Mouse (Mus musculus) embryonic facial prominence, embryonic 12.5 days (tissue): ENCODE measurements at regions not wholly inside any gene's neighbourhood (a gene's known extent, or its start where the extent isn't known, plus 50 kb on each side); places are given as distances from the start of the nearest gene placed in this dataset.
A peak's percentile ranks its signal among the peaks of the same experiment; 100 is the strongest.
"Not testable (repeated sequence)": the region's sequence is repeated elsewhere in the genome, so short reads cannot be mapped to it uniquely, and the experiment has no call there.

ENCODE experiments used
- ATAC-seq: fragments of 200-750 bp; cut with Nextera tagmentation; 2 replicates; pipeline ENCODE4 v1.8.0; 2017; ENCODE audit not compliant: insufficient number of reproducible peaks, insufficient read depth, low FRiP score, low TSS enrichment
- H3K27ac ChIP-seq: fragments of 300-500 bp; sonication (generic); 2 replicates; pipeline ENCODE4 v1.5.1; 2016; ENCODE audit warnings: mild to moderate bottlenecking
- H3K27me3 ChIP-seq: fragments of 300-500 bp; sonication (generic); 2 replicates; pipeline ENCODE4 v1.6.1; 2016; ENCODE audit warnings: mild to moderate bottlenecking, moderate library complexity
- H3K36me3 ChIP-seq: fragments of 300-500 bp; sonication (generic); 2 replicates; pipeline ENCODE4 v1.6.1; 2016; ENCODE audit warnings: mild to moderate bottlenecking
- H3K4me1 ChIP-seq: fragments of 300-500 bp; sonication (generic); 2 replicates; pipeline ENCODE4 v1.6.1; 2016
- H3K4me2 ChIP-seq: fragments of 300-500 bp; sonication (generic); replicated peaks from 2 replicates; pipeline ENCODE4 v1.6.1; 2016; ENCODE audit warnings: mild to moderate bottlenecking, moderate library complexity
- H3K4me3 ChIP-seq: fragments of 300-500 bp; sonication (generic); 2 replicates; pipeline ENCODE4 v1.5.1; 2016; ENCODE audit warnings: mild to moderate bottlenecking
- H3K9ac ChIP-seq: fragments of 300-500 bp; sonication (generic); 2 replicates; pipeline ENCODE4 v1.6.1; 2016; ENCODE audit warnings: mild to moderate bottlenecking, moderate library complexity
- H3K9me3 ChIP-seq: fragments of 300-500 bp; sonication (generic); 2 replicates; pipeline ENCODE4 v1.6.1; 2016; ENCODE audit warnings: mild to moderate bottlenecking, moderate library complexity
- WGBS: fragments of 180-500 bp; shearing (Covaris S2); methylation state at CpG from one replicate; pipeline ENCODE4 v1.1.7; 2016; 5-methylcytosine and 5-hydroxymethylcytosine counted together

DNA sequence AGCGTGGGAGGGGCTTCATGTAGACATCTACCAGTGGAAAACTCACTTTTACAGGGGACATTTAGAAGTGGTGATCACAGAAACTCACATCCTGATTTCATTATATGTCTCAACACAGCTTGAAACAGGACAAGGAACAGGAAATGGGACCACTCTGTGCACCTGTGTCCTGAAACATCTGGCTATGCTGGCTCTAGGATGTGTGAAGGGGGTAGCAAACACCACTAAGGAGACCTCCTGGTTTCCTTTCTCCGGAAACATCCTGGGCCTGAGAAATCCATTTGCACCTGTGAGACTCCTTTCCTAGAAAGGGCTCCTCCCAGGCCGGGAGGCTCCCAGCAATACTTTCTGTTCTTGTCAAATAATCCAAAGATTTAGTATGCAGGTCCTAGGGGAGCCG, 167.1 kb downstream of the Opa1 start:
- Histone ChIP-seq H3K4me1 (peaks cover 11% of the 10 kb centered on the region), H3K36me3 (no peaks in the 10 kb centered on the region), H3K9ac (no peak overlapping the region), H3K27me3 (no peaks in the 10 kb centered on the region), H3K4me2 (no peak overlapping the region), H3K27ac (no peak overlapping the region), H3K4me3 (no peak overlapping the region), H3K9me3 (0 out of 2 replicates have a peak, but pooled peaks cover 5% of the 10 kb centered on the region)
- ATAC-seq, result no peak
- WGBS, result 86% methylated on average over 4 of the region's 4 CpGs

DNA sequence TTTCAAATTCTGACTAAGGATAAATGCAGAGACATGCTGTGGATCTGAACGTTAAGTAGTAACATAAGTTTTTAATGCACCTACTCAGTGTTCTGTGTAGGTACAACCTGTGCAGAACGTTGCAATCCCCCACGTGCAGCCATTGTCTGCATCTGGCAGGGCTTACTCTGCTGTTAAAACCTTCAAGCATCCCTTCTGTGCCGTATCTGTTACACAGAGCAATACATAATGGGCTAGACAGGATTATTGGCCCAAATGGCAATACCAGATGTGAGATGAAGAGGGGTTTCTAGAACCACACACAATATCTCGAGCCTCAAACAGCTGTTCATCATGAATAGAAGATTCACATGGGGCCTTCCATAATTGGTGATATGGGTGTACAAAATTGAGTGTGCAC, 170.0 kb downstream of the Opa1 start:
- H3K27me3 ChIP-seq, result no peaks in the 10 kb centered on the region
- ATAC-seq, result no peak
- H3K36me3 ChIP-seq, result no peaks in the 10 kb centered on the region
- no peak overlapping the region for H3K4me3 ChIP-seq
- H3K4me2 ChIP-seq, result no peak overlapping the region
- WGBS, result 65% methylated on average over 5 of the region's 5 CpGs
- 0 out of 2 replicates have a peak, but pooled peaks cover 5% of the 10 kb centered on the region for H3K9me3 ChIP-seq
- H3K27ac ChIP-seq, result no peak overlapping the region
- H3K9ac ChIP-seq, result no peak overlapping the region
- no peaks in the 10 kb centered on the region for H3K4me1 ChIP-seq

DNA sequence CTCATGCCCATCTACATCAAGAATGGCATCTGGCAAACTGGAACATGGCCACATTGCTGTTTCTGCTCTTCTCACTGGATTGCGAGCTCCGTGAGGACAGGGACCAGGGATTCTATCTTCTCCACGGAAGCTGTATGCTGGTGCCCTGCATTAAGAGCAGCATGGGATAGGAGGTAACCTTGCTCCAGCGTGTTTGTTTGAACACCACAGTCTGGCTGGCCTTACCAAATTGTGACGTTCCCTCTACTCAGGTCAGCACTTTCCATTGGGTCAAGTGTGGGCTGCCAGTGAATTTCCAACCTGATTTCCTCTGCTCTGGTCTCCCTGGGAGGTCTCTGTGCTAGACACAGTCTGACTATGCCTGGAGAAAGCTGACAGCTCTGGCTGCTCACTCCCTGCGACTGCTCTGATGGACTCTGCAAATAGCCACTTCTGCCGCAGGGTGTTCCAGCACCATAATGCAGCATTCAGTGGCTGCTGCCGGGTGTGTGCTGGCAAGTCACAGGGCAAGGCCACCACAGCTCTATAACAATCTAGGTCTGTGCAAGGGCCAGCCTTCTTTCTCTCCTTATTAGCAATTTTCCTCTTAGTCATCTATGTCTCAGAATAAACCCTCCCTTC, 175.6 kb downstream of the Opa1 start:
- Histone ChIP-seq H3K9ac (no peak overlapping the region), H3K27me3 (no peaks in the 10 kb centered on the region), H3K36me3 (no peaks in the 10 kb centered on the region), H3K4me3 (no peak overlapping the region), H3K4me1 (peaks cover 33% of the 10 kb centered on the region), H3K4me2 (no peak overlapping the region), H3K27ac (no peak overlapping the region), H3K9me3 (no peaks in the 10 kb centered on the region)
- ATAC-seq, result 0 out of 2 replicates have a peak, but pooled peaks have one; percentile 47
- 46% methylated on average over 8 of the region's 8 CpGs for WGBS

DNA sequence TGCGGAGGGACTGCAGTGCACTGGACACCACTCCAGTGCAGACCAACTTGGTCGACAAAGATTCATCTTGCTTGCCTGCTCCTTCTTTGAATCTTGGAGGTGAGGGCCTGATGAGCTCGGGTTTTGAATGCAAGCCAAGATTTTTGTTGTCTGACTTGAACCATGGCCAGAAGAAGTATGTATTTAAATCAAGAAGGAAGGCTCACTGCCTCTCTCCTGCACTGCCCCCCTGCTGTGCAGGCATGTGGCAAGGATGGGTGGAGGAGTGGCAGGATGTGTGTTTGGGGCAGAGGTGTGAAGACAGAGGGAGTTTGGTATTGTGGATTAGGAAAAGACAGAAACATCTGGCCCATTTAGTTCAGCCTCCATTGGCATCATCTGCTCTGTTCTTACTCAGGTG, 179.1 kb downstream of the Opa1 start:
- Histone ChIP-seq H3K4me2 (no peak overlapping the region), H3K36me3 (no peaks in the 10 kb centered on the region), H3K9me3 (no peaks in the 10 kb centered on the region), H3K27me3 (no peaks in the 10 kb centered on the region), H3K27ac (no peak overlapping the region), H3K9ac (no peak overlapping the region), H3K4me3 (no peak overlapping the region), H3K4me1 (peaks cover 58% of the 10 kb centered on the region)
- WGBS, result 77% methylated on average over 3 of the region's 3 CpGs
- ATAC-seq, result no peak

DNA sequence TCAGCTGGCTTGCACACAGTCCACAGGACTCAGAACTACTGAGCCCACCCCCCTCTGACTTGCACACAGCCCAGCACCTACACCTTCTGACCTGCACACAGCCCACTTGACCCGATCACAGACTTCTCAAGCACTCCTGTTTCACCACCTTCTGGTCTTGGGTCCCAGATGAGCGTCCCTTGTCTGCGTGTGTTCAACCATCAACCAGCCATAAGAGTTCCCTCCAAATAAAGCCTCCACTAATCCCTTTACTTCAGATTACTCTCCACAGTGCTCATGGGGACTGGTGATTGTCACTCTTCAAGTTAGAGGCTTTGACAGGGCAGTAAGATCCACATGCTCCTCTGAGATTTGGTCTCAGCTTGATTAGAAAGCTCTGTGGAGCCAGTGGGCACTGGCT, 180.3 kb downstream of the Opa1 start:
- Histone ChIP-seq H3K4me1 (peaks cover 55% of the 10 kb centered on the region), H3K27ac (no peak overlapping the region), H3K9me3 (no peaks in the 10 kb centered on the region), H3K4me3 (no peak overlapping the region), H3K27me3 (no peaks in the 10 kb centered on the region), H3K4me2 (no peak overlapping the region), H3K9ac (no peak overlapping the region), H3K36me3 (no peaks in the 10 kb centered on the region)
- WGBS, result 71% methylated on average over 3 of the region's 3 CpGs
- ATAC-seq, result no peak

DNA sequence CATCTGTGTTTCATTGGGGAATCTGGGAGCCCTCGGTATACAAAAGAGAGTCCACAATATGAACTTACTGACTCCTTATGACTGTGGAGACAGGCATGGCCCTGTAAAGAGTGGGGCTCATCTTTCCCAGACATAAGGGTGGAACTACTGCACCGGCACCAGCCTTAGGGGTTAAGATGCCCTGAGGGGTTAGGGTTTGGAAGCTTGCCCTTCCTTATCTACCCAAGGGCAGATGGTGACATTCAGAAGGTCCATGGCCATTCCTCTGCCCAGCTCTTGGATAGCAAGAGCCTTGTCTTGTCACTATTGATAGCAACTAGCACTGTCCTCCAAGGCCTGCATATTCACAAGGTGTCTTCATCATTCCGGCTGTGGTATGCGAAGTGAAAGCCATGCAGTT, 181.5 kb downstream of the Opa1 start:
- 75% methylated on average over 4 of the region's 4 CpGs for WGBS
- no peak overlapping the region for H3K9ac ChIP-seq
- H3K4me2 ChIP-seq, result no peak overlapping the region
- no peak overlapping the region for H3K27ac ChIP-seq
- H3K36me3 ChIP-seq, result no peaks in the 10 kb centered on the region
- no peak overlapping the region for H3K4me3 ChIP-seq
- no peaks in the 10 kb centered on the region for H3K27me3 ChIP-seq
- no peaks in the 10 kb centered on the region for H3K9me3 ChIP-seq
- no peak for ATAC-seq
- peaks cover 45% of the 10 kb centered on the region for H3K4me1 ChIP-seq

DNA sequence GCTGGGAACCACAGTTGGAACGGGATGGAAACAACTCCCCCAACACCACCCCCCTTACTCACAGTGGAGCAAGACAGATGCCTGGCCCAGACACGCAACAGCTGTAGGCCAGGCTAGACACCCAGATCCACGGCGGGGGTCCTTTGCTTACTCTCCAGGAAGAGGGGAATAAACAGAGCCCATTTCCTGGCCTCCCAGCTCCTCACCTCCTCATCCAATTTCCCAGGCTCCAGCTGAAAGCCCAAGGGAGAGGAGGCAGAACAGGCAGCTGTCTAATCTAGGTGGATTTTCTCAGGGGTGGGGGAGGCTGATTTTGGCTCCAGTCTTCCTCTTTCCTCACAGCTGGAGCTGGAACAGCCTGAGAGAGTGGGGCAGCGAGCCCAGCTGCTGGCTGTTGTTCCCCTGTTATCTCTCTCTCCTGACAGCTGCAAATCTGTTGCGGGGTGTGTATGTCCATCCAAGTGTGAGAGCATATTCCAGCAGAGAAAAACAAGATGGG, 182.7 kb downstream of the Opa1 start:
- Histone ChIP-seq H3K27ac (peak overlapping the region; percentile 4; the same call in 1 of the 2 replicates), H3K9ac (no peak overlapping the region), H3K4me3 (no peak overlapping the region), H3K4me1 (peaks cover 45% of the 10 kb centered on the region), H3K27me3 (no peaks in the 10 kb centered on the region), H3K9me3 (no peaks in the 10 kb centered on the region), H3K36me3 (no peaks in the 10 kb centered on the region), H3K4me2 (0 out of 2 replicates have a peak overlapping the region, but pooled peaks have one; percentile 3)
- 21% methylated on average over 6 of the region's 6 CpGs for WGBS
- peak; percentile 62; the same call in 1 of the 2 replicates for ATAC-seq

DNA sequence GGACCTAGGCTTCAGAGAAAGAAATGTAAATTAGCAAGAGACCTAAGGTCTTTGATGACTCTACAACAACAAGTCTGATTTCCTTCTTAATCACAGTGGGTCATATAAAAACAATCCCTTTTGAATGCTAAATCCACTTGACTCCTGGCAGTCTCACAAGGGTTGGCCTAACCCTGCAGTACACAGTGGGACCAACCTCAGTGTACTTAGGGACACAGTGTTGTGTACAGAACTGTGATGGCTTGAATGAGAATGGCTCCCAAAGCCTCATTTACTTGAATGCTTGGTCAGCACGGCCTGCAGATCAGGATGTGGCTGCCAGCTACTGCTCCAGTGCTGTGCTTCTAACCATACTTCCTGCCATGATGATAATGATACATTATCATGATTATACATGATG, 185.2 kb downstream of the Opa1 start:
- H3K4me1 ChIP-seq, result peaks cover 25% of the 10 kb centered on the region
- 89% methylated on average over 1 of the region's 1 CpGs for WGBS
- H3K36me3 ChIP-seq, result no peaks in the 10 kb centered on the region
- H3K27me3 ChIP-seq, result no peaks in the 10 kb centered on the region
- H3K9me3 ChIP-seq, result no peaks in the 10 kb centered on the region
- no peak overlapping the region for H3K27ac ChIP-seq
- no peak overlapping the region for H3K4me3 ChIP-seq
- no peak for ATAC-seq
- no peak overlapping the region for H3K9ac ChIP-seq
- no peak overlapping the region for H3K4me2 ChIP-seq

DNA sequence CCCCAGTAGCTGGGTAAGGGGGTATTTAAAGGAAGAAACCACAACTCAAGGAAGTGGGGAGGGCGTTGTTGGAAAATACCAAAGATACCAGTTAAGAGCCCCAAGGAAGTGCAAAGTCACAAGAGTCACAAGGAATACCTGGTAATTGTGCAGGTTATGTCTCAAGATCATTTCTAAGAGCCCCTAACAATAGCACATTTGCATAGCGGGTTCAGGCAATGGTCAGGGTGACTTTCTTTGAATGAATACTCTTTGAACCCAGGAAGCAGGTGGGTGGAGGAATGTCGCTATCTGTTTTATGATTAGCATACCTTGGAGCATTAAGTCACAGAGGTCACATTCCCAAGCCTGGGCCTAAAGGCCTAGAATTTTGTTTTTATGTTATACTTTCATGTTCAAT, 186.7 kb downstream of the Opa1 start:
- H3K27ac ChIP-seq, H3K4me3 ChIP-seq, H3K36me3 ChIP-seq, H3K27me3 ChIP-seq, H3K9ac ChIP-seq, ATAC-seq, H3K4me2 ChIP-seq, H3K9me3 ChIP-seq: not testable (repeated sequence)
- 86% methylated on average over 3 of the region's 3 CpGs for WGBS
- H3K4me1 ChIP-seq, result peaks cover 16% of the 10 kb centered on the region

DNA sequence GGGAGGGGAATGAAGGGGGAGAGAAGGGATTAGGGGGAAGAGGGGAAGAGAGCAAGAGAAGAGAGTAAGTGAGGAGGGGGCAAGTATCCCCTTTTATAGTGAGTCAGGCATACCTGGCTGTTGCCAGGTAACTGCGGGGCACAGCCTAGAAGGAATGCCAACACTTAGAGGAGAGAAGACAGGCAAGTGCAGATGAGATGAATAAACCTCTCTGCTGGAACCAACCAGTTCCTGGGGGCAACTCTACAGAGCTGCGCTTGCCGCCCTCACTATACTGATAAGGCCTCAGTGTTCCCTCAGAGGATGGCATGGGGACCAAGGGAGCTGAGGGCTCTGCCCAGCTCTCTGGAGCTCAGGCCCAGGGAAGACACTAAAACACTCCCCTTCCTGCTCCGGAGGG, 192.2 kb downstream of the Opa1 start:
- Histone ChIP-seq H3K4me3 (no peak overlapping the region), H3K27me3 (no peaks in the 10 kb centered on the region), H3K27ac (peak overlapping the region; percentile 14; the same call in 1 of the 2 replicates), H3K9ac (no peak overlapping the region), H3K4me2 (no peak overlapping the region), H3K4me1 (peaks cover 21% of the 10 kb centered on the region), H3K9me3 (no peaks in the 10 kb centered on the region), H3K36me3 (no peaks in the 10 kb centered on the region)
- 39% methylated on average over 4 of the region's 4 CpGs for WGBS
- ATAC-seq, result 0 out of 2 replicates have a peak, but pooled peaks have one; percentile 32

DNA sequence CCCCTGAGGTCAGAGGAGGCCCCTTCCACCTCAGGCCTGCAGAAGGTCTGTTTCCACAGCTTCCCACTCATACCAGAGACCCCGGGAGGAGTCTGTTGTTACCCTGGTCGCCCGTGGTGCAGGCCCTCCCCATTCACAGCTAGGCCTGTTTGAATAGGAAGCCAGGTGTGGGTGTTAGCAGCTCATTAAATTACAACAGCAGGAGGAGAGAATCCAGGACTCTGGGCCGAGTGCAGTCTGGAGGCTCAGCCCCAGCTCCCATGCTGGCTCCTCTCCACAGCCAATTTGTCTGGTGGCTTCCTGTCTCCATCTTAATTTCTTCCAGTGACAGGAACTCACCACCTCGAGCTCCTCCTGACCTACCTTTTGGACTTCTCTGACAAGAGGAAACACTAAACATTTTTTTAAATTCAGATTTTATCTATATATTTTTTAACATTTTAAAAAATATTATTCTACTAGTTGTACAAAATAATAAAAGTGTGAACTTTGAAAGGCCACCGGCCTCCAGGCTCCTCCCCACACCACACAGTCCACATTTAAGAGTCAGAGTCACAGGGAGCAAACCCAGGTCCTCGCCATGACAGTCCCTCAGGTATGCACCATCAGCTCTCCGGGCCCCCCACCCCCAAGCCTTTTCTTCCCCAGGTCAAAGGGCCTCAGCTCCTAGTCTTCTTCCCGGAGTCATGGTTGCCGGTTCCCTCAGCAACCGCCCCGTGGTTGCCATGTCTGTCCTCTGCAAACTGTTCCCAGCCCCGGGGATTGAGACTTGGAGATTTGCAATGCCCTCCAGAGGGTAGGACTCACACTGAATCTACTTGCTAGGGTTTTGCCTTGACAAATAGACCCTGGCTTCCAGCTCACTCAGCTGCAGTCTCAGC, 192.8 kb downstream of the Opa1 start:
- Histone ChIP-seq H3K9me3 (no peaks in the 10 kb centered on the region), H3K9ac (no peak overlapping the region), H3K4me1 (peaks cover 21% of the 10 kb centered on the region), H3K4me2 (no peak overlapping the region), H3K27ac (peak overlapping the region; percentile 14; the same call in 1 of the 2 replicates), H3K27me3 (no peaks in the 10 kb centered on the region), H3K4me3 (no peak overlapping the region), H3K36me3 (no peaks in the 10 kb centered on the region)
- ATAC-seq, result no peak
- WGBS, result 36% methylated on average over 13 of the region's 13 CpGs

DNA sequence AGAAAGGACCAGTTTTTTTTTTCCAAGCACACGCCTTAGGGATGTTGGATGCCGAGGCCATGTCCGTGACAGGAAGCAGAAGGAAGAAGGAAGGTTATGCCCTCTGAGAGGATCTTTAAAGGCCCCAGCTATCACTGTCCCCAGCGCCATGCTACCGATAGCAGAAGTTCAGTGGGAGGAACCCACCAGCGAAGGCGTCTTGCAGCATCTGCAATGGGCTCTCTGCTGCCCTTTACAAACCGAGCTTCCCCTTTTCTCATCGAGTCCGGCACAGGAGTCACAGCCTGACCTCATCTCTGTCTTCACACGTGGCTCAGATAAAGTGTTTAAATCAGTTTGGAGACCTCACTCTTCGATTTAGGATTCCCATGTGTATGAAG, 193.5 kb downstream of the Opa1 start:
- Histone ChIP-seq H3K4me3 (no peak overlapping the region), H3K27me3 (no peaks in the 10 kb centered on the region), H3K36me3 (no peaks in the 10 kb centered on the region), H3K4me2 (no peak overlapping the region), H3K27ac (no peak overlapping the region), H3K9me3 (no peaks in the 10 kb centered on the region), H3K4me1 (peaks cover 21% of the 10 kb centered on the region), H3K9ac (no peak overlapping the region)
- WGBS, result 73% methylated on average over 12 of the region's 12 CpGs
- no peak for ATAC-seq
